Mouse (Mus musculus): ENCODE measurements around the gene Mup5. TPM values are rescaled to one million over a fixed set of nuclear protein-coding genes. Genes with fewer than 3 reads are reported as not detected.

The Mup5 gene
- not detected for polyA plus RNA-seq (2017; shearing (Covaris generic))

GRCm38 (mm10) chr4:61834952-61835708 is at the start of gene Mup5:
TSS of gene Mup5 (minus strand) at chr4:61835233.

GRCm38 (mm10) chr4:61782169-61782568 is 52.9 kb downstream of the Mup5 start, which contains the start of gene Mup19:
TSS of gene Mup19 (minus strand) at chr4:61782269.

Other genes with a start within 250 kb of the Mup5 start
- gene Mup17, start 239.4 kb downstream of the Mup5 start, polyA plus RNA-seq (2017; shearing (Covaris generic)), result not detected
- not detected for gene Mup18, start 161.1 kb downstream of the Mup5 start, polyA plus RNA-seq (2017; shearing (Covaris generic))
- gene Mup19, start 53.0 kb downstream of the Mup5 start, polyA plus RNA-seq (2017; shearing (Covaris generic)), result not detected
- gene Mup20, start 218.9 kb upstream of the Mup5 start, polyA plus RNA-seq (2017; shearing (Covaris generic)), result not detected

Measured in effector memory CD4-positive, alpha-beta T cell, adult 7 months (primary cell).